Mouse (Mus musculus) hematopoietic multipotent progenitor cell, adult 10-12 weeks (in vitro differentiated cells): ENCODE data around the gene Scg3. TPM values are rescaled to one million over a fixed set of nuclear protein-coding genes. Genes with fewer than 3 reads are reported as not detected.

Experiments
- polyA plus RNA-seq: library from polyadenylated mRNA; stranded (reverse); fragments of >175 nt; gene quantifications from 2 replicates; pipeline ENCODE4 v1.2.3, GENCODE M21; 2012; ENCODE audit warnings: low replicate concordance

Gene Scg3
- polyA plus RNA-seq: not detected in 2 replicates

DNA sequence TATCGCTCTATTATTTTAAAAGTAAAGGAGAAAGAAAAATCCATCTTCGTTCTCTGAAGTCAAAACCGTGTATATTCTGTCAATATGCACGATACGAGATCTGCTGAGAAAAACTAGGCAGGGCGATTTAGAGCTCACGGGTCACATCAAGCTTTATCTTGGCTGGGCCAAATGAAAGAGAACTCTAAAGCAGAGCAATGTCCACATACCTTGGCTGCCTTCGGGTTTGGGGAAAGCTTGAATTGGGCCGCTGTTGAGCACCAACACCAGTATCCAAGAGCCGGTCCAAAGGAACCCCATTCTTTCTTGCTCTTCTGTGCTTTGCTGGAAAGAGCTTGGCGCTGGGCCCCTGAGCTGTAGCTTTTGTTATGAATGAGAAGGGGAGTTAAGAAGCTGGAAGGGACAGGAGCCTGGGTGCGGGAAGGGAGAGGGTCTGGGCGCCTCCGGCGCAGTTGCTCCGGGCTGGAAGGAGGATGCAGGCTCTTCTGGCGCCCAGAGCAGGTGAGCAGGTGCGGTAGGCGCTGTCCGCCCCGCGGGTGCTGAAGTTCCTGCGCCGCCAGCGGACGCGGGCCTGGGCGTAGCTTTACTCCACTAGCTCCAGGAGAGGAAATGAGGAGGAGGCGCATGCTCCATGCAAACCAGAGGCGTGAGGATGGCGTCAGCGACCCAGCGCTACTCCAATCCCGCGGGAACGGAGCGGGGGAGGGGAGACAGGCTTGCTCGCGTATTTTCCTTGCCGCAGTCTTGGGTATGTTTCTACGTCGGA lies at the start of gene Scg3:
Gene Scg3, minus strand, starts transcription at position 631 of the 766 bp plus-strand sequence.

DNA sequence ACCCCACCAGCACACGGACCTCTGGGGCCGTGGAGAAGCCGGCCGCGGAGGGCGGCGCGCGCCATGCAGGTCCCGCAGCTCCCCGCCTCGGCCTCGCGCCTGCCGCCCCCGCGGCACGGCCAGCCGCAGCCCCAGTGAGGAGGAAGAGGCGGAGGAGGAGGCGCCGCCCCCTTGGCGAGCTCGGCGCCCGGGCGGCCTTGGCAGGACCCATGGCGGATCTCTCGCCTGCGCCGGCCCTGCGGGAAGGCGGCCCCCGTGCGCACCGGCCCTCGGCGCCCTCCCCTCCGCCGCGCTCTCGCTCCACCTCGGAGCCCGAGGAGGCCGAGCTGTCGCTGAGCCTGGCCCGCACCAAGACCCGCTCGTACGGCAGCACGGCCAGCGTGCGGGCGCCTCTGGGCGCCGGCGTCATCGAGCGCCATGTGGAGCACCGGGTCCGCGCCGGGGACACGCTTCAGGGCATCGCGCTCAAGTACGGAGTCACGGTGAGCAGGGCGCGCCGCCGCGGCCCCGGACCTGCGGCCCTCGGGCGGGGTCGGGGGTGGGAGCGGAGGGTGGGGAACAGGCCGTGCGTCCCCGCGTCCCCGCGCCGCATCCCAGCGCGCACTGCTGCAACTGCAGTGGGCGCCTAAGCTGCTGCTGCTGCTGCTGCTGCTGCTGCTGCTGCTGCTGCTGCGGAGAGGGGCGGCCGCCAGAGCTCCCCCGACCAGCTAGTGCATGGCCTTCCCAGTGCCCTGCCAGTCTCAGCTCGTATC lies 58.1 kb downstream of the Scg3 start, which contains the start of gene Lysmd2:
Gene Lysmd2, plus strand, starts transcription at position 186 of the 752 bp plus-strand sequence.

DNA sequence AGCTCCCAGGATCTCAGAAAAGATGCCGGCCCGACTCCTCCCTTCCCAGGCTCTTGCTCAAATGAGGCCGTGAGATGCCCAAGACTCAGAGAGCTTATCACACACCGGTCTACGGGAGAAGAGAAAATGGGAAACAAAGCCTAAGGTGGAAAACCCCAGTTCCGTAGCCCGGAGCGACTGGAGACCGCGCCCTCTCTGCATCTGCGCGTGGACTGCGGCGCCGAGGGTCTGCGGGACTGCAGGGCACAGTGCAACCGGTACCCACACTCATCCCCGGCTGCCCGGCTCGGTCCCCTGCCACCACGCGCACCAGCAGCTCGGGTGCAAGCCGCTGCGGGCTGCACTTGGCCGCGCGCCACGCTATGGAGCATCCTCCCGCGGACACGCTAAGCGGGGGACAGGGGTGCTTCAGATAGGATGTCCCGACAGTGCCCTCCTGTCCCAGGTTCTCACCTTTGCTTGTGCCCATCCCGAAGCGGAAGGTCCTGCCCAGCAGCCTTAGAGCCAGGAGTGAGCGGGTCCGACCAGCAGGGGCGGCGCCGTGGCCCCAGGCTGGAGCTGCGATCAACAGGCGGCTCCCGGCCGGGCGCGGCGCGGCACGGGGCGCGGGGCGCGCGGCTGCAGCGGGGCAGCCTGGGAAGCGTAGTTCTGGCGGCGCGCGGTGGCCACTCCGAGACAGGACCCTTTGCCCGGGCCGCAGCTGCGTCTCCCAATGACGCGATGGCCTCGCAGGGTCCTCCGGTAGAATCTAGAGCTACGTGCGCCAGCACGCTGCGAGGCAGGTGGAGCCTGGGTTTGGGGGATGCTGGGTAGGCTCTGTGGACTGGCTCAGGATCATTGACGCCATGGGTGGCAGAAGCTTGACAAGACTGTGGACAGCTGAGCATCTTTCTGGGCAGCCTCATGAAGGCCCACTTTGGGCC lies 73.0 kb downstream of the Scg3 start, which contains the start of gene Tmod2:
Gene Tmod2, minus strand, starts transcription at position 755 of the 923 bp plus-strand sequence.

Other genes starting within 250 kb of the Scg3 start
- gene Leo1, start 242.5 kb downstream of the Scg3 start, polyA plus RNA-seq: 5.7 and 7.9 TPM in 2 replicates
- 18.5 and 30.1 TPM in 2 replicates for gene Tmod3, start 124.4 kb downstream of the Scg3 start, polyA plus RNA-seq
- 0.10 and 0.19 TPM in 2 replicates for gene Tmod2, start 72.7 kb downstream of the Scg3 start, polyA plus RNA-seq
- gene Lysmd2, start 58.3 kb downstream of the Scg3 start, polyA plus RNA-seq: 13.9 and 35.7 TPM in 2 replicates
- gene Bmp5, start 91.3 kb upstream of the Scg3 start, polyA plus RNA-seq: not detected in 2 replicates